Mouse (Mus musculus) stomach, embryonic 15.5 days (tissue): ENCODE results near the gene Idua. TPM values are rescaled to one million over a fixed set of nuclear protein-coding genes. Genes with fewer than 3 reads are reported as not detected.

Experiments used
- ATAC-seq: fragments of 200-750 bp; cut with Nextera tagmentation; 2 replicates; pipeline ENCODE4 v1.8.0; 2017; ENCODE audit warnings: low read depth, moderate number of reproducible peaks, moderate TSS enrichment; ENCODE audit not compliant: insufficient read depth, low FRiP score
- H3K27ac ChIP-seq: fragments of 300-500 bp; sonication (generic); 2 replicates; pipeline ENCODE4 v1.5.1; 2015; ENCODE audit warnings: mild to moderate bottlenecking, inconsistent platforms
- H3K27me3 ChIP-seq: fragments of 300-500 bp; sonication (generic); replicated peaks from 2 replicates; pipeline ENCODE4 v1.6.1; 2015; ENCODE audit warnings: inconsistent platforms
- H3K36me3 ChIP-seq: fragments of 300-500 bp; sonication (generic); 2 replicates; pipeline ENCODE4 v1.6.1; 2015; ENCODE audit warnings: inconsistent platforms
- H3K4me1 ChIP-seq: fragments of 300-500 bp; sonication (generic); 2 replicates; pipeline ENCODE4 v1.6.1; 2015; ENCODE audit warnings: inconsistent platforms
- H3K4me2 ChIP-seq: fragments of 300-500 bp; sonication (generic); 2 replicates; pipeline ENCODE4 v1.6.1; 2015; ENCODE audit warnings: mild to moderate bottlenecking, inconsistent platforms
- H3K4me3 ChIP-seq: fragments of 300-500 bp; sonication (generic); replicated peaks from 2 replicates; pipeline ENCODE4 v1.5.1; 2015; ENCODE audit warnings: inconsistent platforms
- H3K9ac ChIP-seq: fragments of 300-500 bp; sonication (generic); 2 replicates; pipeline ENCODE4 v1.6.1; 2015; ENCODE audit warnings: inconsistent platforms
- H3K9me3 ChIP-seq: fragments of 300-500 bp; sonication (generic); 2 replicates; pipeline ENCODE4 v1.6.1; 2016; ENCODE audit warnings: inconsistent platforms
- WGBS: fragments of 180-500 bp; shearing (Covaris S2); methylation state at CpG from one replicate; pipeline ENCODE4 v1.1.7; 2015; 5-methylcytosine and 5-hydroxymethylcytosine counted together
- polyA plus RNA-seq: library from polyadenylated mRNA; unstranded; fragments of >200 nt; fragmentation: Nextera tagmentation; extraction: Ambion mirVana; gene quantifications from 2 replicates; pipeline ENCODE4 v1.2.1, GENCODE M21; 2015

The Idua gene
- polyA plus RNA-seq, 1 experiment from 2014 or later: 13.4 TPM

- Histone ChIP-seq H3K36me3 (no peaks in the 10 kb centered on the region), H3K4me1 (peaks cover 31% of the 10 kb centered on the region), H3K4me2 (peak overlapping the region; percentile 75), H3K27ac (peak overlapping the region; percentile 50; the same call in 1 of the 2 replicates), H3K4me3 (peak overlapping the region; percentile 75), H3K9ac (peak overlapping the region; percentile 56), H3K27me3 (no peaks in the 10 kb centered on the region), H3K9me3 (no peaks in the 10 kb centered on the region)
- WGBS: 1% methylated on average over 29 of the region's 43 CpGs
- ATAC-seq: peak; percentile 95
Measured at GRCm38 (mm10) chr5:108693872-108694288, 33.7 kb downstream of the Idua start.

GRCm38 (mm10) chr5:108694352-108695261, 34.5 kb downstream of the Idua start:
- peak overlapping the region; percentile 75 for H3K4me3 ChIP-seq
- H3K9me3 ChIP-seq: no peaks in the 10 kb centered on the region
- H3K9ac ChIP-seq: peak overlapping the region; percentile 56
- H3K36me3 ChIP-seq: no peaks in the 10 kb centered on the region
- H3K4me1 ChIP-seq: peaks cover 34% of the 10 kb centered on the region
- peak overlapping the region; percentile 75 for H3K4me2 ChIP-seq
- ATAC-seq: peak; percentile 47
- no peaks in the 10 kb centered on the region for H3K27me3 ChIP-seq
- H3K27ac ChIP-seq: peak overlapping the region; percentile 50
- WGBS: under 1% methylated on average over 92 of the region's 99 CpGs

GRCm38 (mm10) chr5:108695861-108696260, 35.7 kb downstream of the Idua start:
- no peak for ATAC-seq
- Histone ChIP-seq H3K9ac (no peak overlapping the region), H3K36me3 (no peaks in the 10 kb centered on the region), H3K9me3 (no peaks in the 10 kb centered on the region), H3K27ac (no peak overlapping the region), H3K4me2 (0 out of 2 replicates have a peak overlapping the region, but pooled peaks have one; percentile 75), H3K4me1 (peaks cover 42% of the 10 kb centered on the region), H3K4me3 (no peak overlapping the region), H3K27me3 (no peaks in the 10 kb centered on the region)
- 87% methylated on average over 12 of the region's 12 CpGs for WGBS

DNA sequence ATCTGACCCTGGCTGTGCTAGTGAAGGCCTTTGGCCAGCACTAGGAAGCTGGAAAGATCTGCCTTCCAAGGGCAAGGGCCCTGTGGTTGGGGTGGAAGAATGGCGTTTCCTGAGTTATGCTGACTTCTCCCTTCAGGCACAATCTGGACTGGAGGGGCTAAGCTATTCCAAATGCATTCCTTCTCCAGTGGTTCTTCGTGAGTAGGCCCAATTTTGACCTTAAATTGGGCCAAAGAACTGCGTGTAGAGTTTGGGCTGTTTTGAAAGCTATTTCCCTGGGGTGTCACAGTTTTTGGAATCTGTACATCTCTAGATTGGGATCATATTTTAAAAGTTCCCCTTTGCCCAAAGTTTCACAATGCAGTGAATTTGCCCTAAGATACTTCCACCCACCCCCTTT, 36.4 kb downstream of the Idua start:
- Histone ChIP-seq H3K4me2 (0 out of 2 replicates have a peak overlapping the region, but pooled peaks have one; percentile 8), H3K36me3 (no peaks in the 10 kb centered on the region), H3K27me3 (no peaks in the 10 kb centered on the region), H3K4me1 (peaks cover 46% of the 10 kb centered on the region), H3K4me3 (no peak overlapping the region), H3K9me3 (no peaks in the 10 kb centered on the region), H3K27ac (peak overlapping the region; percentile 61), H3K9ac (no peak overlapping the region)
- WGBS: 79% methylated on average over 3 of the region's 3 CpGs
- ATAC-seq: no peak

DNA sequence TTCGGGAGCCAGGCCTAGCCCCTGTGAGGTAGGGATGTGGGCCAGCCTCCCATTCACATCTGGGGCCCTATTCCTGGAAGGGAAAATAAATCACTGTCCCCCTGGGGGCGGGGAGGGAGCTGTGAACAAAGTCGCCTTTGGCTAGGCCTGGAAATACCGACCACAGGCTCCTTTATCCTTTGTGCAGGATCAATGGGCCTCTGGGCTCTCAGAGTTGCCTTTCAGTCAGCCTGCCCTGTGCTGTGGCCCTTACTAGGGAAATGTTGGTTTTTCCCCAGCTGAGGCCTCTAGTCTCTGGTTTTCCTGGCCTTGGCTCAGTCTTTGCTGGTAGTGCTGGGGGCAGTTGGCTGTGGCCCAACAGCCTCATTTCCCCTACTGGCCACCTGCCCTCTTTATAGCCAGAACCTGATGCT, 37.2 kb downstream of the Idua start:
- H3K4me1 ChIP-seq: peaks cover 40% of the 10 kb centered on the region
- H3K4me3 ChIP-seq: no peak overlapping the region
- H3K27me3 ChIP-seq: no peaks in the 10 kb centered on the region
- H3K9me3 ChIP-seq: no peaks in the 10 kb centered on the region
- H3K27ac ChIP-seq: peak overlapping the region; percentile 61
- H3K9ac ChIP-seq: no peak overlapping the region
- WGBS: 30% methylated on average over 4 of the region's 4 CpGs
- no peak overlapping the region for H3K4me2 ChIP-seq
- ATAC-seq: no peak
- H3K36me3 ChIP-seq: no peaks in the 10 kb centered on the region

GRCm38 (mm10) chr5:108700346-108700745, 40.2 kb downstream of the Idua start:
- Histone ChIP-seq H3K27me3 (no peaks in the 10 kb centered on the region), H3K4me2 (peak overlapping the region; percentile 23; the same call in 1 of the 2 replicates), H3K4me1 (peaks cover 40% of the 10 kb centered on the region), H3K9ac (no peak overlapping the region), H3K9me3 (no peaks in the 10 kb centered on the region), H3K4me3 (no peak overlapping the region), H3K36me3 (0 out of 2 replicates have a peak, but pooled peaks cover 9% of the 10 kb centered on the region), H3K27ac (peak overlapping the region; percentile 79)
- WGBS: 29% methylated on average over 3 of the region's 3 CpGs
- peak; percentile 85 for ATAC-seq

DNA sequence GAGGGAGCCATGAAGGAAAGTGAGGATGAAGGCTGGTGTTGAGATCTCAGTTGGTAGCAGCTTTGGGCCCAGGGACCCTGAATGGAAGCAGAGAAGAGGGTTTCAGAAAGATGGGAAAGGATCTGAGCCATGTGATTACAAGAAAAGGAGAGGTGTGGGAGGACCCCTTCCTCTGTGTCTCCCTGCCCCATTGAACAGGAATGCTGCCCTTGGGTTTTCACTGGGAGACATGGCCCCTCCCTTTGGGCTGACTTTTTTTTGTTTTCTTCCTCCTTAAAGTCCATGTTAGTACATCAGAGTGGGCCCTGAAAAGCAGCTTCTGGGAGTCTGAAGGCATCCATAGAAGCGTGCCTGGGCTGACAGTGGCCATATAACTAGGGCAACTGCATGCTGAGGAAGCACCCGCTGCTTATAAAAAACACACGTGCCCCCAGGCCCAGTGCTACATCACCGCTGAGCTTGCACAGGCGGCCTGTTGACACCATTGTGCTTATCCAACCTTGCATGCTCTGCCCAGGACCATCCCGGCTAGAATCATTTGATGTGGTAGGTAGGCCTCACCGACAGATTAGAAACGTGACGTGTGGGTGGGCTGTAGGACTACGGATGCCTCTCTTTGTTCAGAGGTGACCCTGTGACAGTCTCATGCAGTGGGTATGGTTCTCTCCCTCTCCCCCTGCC, 41.4 kb downstream of the Idua start:
- Histone ChIP-seq H3K9ac (no peak overlapping the region), H3K36me3 (peaks cover 17% of the 10 kb centered on the region; the same call in 1 of the 2 replicates), H3K27me3 (no peaks in the 10 kb centered on the region), H3K27ac (no peak overlapping the region), H3K4me2 (no peak overlapping the region), H3K4me3 (no peak overlapping the region), H3K9me3 (no peaks in the 10 kb centered on the region), H3K4me1 (peaks cover 34% of the 10 kb centered on the region)
- WGBS: 79% methylated on average over 10 of the region's 10 CpGs
- no peak for ATAC-seq

GRCm38 (mm10) chr5:108703754-108704626, 43.9 kb downstream of the Idua start:
- peak; percentile 37 for ATAC-seq
- Histone ChIP-seq H3K27ac (peak overlapping the region; percentile 51; the same call in 1 of the 2 replicates), H3K9ac (no peak overlapping the region), H3K36me3 (peaks cover 25% of the 10 kb centered on the region; the same call in 1 of the 2 replicates), H3K9me3 (no peaks in the 10 kb centered on the region), H3K4me3 (no peak overlapping the region), H3K27me3 (no peaks in the 10 kb centered on the region), H3K4me2 (no peak overlapping the region), H3K4me1 (peaks cover 24% of the 10 kb centered on the region)
- WGBS: 68% methylated on average over 12 of the region's 12 CpGs

- H3K9me3 ChIP-seq: no peaks in the 10 kb centered on the region
- no peak overlapping the region for H3K9ac ChIP-seq
- peaks cover 9% of the 10 kb centered on the region for H3K4me1 ChIP-seq
- H3K27ac ChIP-seq: no peak overlapping the region
- 76% methylated on average over 2 of the region's 2 CpGs for WGBS
- no peak overlapping the region for H3K4me3 ChIP-seq
- H3K36me3 ChIP-seq: peaks cover 25% of the 10 kb centered on the region; the same call in 1 of the 2 replicates
- ATAC-seq: no peak
- no peaks in the 10 kb centered on the region for H3K27me3 ChIP-seq
- no peak overlapping the region for H3K4me2 ChIP-seq
Measured at GRCm38 (mm10) chr5:108707758-108708157, 47.6 kb downstream of the Idua start.

- H3K27ac ChIP-seq: no peak overlapping the region
- no peak overlapping the region for H3K4me2 ChIP-seq
- peaks cover 8% of the 10 kb centered on the region for H3K4me1 ChIP-seq
- no peaks in the 10 kb centered on the region for H3K27me3 ChIP-seq
- peaks cover 25% of the 10 kb centered on the region; the same call in 1 of the 2 replicates for H3K36me3 ChIP-seq
- WGBS: 89% methylated on average over 1 of the region's 1 CpGs
- H3K9ac ChIP-seq: no peak overlapping the region
- H3K4me3 ChIP-seq: no peak overlapping the region
- no peak for ATAC-seq
- no peaks in the 10 kb centered on the region for H3K9me3 ChIP-seq
Measured at GRCm38 (mm10) chr5:108708419-108708818, 48.3 kb downstream of the Idua start.
